Mouse (Mus musculus): ENCODE results near the gene Zfp36.
"Not testable (repeated sequence)": the region's sequence is repeated elsewhere in the genome, so short reads cannot be mapped to it uniquely, and the experiment has no call there.

Gene Zfp36

DNA sequence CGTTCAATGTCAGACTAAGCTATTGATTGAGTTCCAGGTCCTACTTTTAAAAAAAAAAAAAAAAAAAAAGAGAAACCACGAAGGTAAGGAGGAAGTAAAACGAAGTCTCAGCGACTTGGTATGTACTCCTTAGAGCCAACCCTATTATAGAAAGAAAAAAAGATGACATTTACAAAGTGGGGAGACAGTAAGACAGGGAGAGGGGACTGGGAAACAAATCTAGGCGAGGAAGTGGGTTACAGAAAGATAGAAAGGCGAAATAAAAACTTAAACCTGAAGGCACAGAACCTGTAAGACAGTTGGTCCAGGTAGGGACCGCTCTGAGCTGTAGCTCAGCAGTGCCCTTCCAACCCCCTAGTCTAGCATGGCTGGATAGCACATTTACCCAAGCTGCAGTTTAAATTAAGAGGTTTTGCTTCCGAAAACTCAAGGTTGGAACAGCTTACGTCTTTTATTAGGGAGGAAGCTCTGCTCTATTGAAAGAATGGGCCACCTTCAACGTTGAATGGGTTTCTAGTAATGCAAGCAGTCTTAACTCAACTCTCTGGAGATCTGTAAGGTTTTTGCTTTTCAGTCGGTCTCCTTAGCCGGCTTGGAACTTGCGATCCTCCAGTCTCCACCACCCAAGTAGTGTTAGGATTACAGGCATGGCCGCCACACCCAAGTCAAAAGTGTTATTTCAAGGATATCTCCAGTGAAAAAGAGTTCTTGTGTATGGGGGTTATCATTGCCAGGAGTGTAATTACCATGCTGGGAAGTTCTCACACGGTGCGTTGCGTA lies at the start of gene Zfp36:
Gene Zfp36 (minus strand): TSS at position 17 of the 780 bp plus-strand sequence.
- DNase-seq (ENCODE audit: low spot score in 2 of 2): no peak

DNA sequence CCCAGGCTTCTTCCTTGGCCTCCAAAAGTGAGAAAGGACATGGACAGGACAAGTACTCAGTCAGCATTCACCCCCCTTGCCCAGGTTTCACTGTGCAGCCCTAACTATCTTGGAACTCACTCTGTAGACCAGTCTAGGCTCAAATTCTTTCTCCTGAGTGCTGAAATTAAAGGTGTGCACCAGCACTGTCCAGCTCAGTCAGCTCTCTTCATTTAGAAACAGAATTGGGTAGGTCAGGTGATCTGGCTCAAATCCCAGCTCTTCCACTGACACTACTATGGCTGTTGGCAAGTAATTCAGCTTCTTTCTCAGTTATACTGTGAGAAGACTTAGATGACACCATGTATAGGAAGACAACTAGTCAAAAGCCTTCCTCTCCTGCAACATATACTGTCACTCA lies 47.7 kb upstream of the Zfp36 start:
- no peak for DNase-seq (ENCODE audit: low spot score in 2 of 2)

DNA sequence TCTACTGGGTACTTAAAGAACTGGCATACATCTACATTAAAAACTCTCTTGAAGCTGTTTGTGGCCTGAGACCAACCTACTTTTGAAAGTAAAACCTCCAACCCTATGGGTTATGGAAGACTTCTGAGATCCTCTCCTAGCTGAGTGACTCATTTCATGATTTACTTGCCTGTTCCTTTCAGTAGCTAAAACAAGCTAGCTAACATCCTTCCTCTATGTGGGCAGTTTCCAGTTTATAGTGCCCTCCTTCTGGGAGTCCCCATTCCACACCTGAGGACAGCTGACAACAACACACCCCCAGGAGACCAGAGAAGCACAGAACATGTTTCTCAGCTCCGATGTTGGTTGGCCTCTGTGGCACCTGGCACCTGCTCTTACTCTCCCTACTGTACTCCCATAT lies 43.0 kb upstream of the Zfp36 start:
- no peak for DNase-seq (ENCODE audit: low spot score in 2 of 2)

DNA sequence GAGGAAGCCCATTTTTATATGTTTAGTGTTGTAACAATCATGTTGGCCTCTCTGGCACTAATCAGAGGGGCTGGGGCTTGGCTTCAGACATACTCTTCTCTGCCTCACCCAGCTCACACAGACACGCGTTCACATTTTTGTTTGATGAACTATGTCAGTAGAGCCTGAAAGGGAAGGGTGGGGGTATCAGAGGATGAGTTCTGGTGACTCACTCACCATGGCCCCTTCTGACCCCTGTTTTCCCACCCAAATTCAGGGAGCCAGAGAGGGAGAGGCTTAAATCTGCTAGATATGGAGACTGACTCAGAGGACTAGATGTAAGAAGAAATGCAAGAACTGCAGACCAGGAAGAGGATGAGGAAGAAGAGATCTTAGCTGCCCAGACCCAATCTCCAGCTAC lies 39.4 kb upstream of the Zfp36 start:
- DNase-seq (ENCODE audit: low spot score in 2 of 2): no peak

DNA sequence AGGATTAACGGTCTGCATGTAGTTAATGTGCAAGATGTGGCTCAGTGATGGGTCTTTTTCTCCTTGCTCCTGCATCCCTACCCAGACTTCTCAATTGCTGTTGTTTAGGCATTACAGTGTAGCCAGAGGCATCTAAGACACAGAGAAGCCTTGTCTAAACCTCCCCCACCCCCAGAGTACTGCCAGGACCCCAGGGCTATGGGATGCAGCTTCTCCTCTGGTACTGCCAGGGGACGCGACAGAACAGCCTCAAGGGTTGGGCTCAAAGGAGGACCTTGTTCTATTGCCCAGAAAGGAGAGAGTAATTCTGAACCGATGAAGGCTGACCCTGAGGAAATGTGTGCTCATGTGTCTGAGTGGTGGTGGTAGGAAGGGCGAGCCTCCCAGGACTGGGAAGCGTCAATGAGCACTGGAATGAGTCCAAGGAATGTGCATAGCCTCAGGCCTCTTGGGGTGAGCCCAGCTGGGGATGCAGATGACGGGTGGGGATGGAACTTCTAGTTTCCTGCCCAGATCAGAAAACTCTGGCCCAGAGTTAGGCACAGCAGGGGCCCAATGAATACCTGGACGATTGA lies 38.1 kb upstream of the Zfp36 start:
- peak in 1 of 2 experiments; percentile 23 for DNase-seq (ENCODE audit: low spot score in 2 of 2)

DNA sequence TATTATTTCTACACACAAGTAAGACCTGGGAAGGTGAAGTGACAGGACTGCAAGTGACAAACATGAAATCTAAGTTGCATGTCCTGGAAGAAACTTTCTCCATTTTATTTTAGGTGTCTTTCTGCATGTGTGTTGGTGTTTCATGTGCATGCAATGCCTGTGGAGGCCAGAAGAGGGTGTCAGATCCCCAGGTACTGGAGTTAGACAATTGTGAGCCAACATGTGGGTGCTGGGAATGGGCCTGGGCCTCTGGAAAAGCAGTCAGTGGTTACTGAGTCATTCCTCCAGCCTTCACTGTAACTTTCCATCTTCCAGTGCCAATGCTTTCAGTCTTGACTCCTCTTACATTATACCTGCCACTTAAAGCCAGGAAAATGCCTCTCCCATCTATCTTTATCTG lies 37.3 kb upstream of the Zfp36 start:
- DNase-seq (ENCODE audit: low spot score in 2 of 2): no peak

DNA sequence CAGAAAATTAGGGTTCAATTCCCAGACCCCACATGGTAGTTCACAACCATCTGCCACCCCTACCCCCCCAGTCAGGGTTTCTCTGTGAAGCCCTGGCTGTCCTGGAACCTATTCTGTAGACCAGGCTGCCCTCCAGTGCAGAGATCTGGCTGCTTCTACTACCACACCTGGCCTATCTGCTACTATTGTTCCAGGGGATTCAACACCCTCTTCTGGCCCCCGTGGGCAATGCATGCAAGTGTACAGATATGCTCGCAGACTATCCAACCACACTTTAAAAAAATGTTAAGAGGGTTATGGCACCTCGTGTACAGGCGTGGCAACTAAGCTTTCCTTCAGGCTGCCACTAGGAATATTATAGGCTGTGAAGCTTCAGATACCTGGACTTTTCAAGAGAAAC lies 32.8 kb upstream of the Zfp36 start:
- no peak for DNase-seq (ENCODE audit: low spot score in 2 of 2)

DNA sequence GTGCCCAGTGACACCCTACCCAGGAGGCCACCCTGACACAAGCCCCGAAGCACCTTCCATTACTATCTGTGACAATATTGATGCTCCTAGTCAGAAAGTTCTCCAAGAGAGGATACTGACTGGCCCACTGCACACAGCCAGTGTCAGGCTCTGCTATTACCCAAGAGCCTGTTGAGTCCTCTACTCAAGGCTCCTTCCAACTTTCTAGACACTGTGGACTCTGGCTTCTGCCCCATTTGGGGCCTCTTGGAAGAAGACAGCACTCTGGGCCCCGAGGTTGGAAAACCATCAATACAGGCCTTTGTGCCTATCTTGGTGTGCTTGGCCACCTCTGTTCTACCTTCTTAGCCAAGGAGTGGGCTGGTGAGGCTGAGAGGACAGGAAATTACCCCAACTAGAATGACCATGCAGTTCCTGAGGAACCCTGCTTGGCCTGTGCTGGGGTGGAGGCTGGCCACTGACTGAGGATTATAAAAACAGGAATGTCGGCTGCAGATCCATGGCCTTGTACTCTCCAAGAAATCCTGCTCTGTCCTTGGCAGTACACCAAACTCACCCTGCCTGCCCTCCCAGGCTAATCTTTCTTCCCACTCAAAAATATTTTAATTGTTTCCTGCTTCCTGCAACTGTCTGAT lies 30.9 kb upstream of the Zfp36 start:
- no peak for DNase-seq (ENCODE audit: low spot score in 2 of 2)

DNA sequence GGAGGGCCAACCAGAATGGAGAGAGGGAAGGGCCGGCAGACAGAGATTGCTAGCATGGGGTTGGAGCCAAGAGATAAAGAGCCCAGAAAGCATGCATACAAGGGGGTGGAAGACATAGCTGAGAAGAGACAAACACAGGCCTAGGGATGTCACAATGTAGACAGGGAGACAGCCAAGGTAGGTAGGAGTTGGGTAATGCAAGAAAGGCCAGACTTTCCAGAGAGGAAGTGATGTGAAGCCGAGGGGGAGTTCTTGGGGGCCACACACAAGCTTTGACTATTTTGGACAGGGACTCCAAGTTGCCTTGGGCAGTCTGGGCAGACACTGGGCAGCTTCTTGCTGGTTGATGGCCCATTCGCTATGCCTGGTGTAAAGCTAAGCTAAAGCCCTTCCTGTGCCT lies 21.9 kb upstream of the Zfp36 start:
- DNase-seq (ENCODE audit: low spot score in 2 of 2): no peak

DNA sequence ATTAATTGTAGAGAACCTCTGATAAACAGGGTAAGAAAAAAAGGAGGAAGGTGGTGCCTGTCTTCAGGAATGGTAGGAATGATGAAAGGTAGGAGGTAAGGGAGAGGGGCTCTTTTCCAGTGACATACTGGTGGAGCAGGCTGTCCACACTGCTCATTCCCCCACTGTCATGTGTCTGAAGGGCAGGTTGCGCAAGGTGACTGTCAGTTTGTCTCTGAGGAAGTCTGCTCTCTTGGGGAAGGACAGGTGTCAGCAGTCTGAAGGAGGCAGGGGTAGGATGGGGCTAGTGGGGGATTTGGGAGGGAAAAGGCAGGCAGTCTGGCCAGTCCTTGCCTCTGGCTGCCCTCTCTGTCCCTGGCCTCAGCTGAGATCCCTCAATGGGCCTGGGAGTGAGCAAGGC lies 21.0 kb upstream of the Zfp36 start:
- DNase-seq (ENCODE audit: low spot score in 2 of 2): no peak

DNA sequence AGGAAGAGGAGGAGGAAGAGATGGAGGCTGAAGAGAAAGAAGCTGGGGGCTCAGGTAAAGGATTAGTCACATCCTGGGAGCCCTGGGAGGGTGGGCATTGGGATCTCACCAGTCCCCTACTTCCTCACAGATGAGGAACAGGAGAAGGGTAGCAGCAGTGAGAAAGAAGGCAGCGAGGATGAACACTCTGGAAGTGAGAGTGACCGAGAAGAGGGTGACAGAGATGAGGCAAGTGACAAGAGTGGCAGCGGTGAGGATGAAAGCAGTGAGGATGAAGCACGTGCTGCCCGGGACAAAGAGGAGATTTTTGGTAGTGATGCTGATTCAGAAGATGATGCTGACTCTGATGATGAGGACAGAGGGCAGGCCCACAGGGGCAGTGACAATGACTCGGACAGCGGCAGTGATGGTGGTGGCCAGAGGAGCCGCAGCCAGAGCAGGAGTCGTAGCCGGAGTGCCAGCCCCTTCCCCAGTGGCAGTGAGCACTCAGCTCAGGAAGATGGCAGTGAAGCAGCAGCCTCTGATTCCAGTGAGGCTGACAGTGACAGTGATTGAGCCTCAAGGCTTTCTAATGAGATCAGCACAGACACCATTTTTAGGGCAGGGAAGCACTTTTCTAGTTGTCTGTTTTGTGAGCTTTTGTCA lies 18.8 kb upstream of the Zfp36 start:
- DNase-seq (ENCODE audit: low spot score in 2 of 2): no peak

DNA sequence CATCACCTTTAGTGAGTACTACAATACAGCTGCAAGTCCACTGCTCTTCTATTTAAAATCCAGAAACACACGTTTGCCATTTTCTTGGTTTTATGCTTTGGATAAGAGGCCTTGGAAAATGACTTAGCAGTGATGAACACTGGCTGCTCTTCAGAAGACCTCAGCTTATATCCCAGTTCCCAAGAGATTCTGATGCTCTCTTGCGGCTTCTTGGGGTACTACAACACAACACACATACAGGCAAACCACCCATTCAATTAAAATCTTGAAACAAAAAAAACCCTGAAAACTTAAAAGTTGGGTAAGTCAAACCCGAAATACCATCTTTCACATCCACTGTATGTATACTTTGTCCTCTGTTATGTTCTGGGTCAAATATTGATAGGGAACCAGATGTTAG lies 17.9 kb upstream of the Zfp36 start:
- no peak for DNase-seq (ENCODE audit: low spot score in 2 of 2)

DNA sequence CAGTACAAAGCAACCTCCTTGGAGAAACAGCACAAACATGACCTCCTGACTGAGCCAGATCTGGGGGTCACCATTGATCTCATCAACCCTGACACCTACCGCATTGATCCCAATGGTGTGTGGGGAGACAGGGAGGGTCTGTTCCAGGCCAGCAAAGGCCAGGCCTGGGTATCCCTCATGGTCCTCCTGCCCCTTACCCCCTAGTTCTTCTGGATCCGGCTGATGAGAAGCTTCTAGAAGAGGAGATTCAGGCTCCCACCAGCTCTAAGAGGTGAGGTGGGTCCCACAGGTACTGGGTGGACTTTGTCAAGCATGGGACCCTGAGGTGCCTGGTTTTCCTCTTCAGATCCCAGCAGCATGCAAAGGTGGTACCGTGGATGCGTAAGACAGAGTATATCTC lies 15.4 kb upstream of the Zfp36 start:
- no peak for DNase-seq (ENCODE audit: low spot score in 2 of 2)

DNA sequence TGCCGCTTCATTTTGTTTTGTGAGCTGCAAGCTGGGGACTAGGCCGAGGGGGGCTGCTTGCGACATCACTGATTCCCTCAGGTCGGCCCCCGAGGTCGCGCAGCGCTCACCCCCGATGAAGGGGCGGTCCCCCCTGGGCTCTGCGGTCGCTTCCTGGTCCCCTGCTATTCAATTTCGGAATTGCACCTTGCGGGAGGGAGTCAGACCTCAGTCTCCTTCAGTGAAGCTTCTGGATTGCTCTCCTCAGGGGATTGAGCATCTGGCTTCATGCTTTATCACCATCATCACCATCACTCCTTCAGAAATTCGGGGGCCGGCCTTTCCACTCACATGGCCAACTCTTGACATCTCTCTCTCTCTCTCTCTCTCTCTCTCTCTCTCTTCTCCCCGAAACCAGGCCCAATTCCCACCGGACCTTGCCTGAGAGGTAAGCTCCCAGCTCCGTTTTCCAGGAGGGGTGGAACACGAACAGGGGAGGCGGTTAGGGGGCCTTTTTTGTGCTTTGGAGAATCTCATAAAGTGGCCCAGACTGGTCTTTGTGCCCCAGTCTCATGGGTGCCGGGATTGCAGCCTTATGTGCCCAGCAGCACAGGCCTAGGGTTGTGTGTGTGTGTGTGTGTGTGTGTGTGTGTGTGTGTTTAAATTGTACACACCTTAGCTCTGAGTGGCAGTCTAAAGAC lies 13.4 kb upstream of the Zfp36 start:
- no peak for DNase-seq (ENCODE audit: low spot score in 2 of 2)

DNA sequence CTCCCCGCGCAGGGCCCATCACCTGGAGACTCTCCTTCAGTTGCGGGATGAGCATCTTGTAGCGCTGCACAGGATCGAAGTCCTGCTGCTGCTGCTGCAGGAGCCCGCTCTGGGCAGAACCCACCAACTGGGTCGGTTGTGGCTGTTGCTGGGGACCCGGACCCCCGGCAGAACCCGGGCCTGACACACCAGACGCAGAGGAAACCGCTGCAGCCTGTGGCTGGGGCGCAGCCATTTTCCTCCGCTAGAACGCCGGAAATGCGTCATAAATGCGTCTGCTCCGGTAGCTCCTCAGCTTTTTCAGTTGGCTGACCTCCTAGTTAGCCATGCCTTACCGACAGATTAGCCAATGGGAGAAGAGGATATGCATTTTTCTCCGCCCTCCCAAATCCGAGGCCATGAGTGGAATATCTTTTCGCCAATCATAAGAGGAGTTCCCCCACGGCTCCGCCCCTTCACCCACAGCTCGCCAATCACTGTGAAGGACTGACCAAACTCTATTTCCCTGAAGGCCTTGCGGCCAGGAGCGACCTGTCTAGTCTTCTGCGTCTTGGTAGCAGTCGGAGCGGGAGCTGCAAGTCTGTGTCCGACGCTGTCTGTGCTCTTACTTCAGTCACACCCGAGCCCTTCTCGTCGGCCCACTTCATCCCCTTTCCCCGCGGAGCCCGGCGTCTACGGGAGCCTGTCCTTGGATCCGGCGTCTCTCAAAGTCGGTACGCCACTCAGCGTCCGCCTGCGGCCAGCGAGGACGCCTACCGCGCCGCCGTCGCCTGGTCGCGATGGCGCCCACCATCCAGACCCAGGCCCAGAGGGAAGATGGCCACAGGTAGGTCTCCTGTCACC lies 12.6 kb upstream of the Zfp36 start, which contains the start of the genes Med29 and Paf1:
Gene Med29 (minus strand): TSS at position 280 of the 843 bp plus-strand sequence.
Gene Paf1 (plus strand): TSS at position 523 of the 843 bp plus-strand sequence.
- peak; percentile 96 to 98 for DNase-seq (ENCODE audit: low spot score in 2 of 2)

DNA sequence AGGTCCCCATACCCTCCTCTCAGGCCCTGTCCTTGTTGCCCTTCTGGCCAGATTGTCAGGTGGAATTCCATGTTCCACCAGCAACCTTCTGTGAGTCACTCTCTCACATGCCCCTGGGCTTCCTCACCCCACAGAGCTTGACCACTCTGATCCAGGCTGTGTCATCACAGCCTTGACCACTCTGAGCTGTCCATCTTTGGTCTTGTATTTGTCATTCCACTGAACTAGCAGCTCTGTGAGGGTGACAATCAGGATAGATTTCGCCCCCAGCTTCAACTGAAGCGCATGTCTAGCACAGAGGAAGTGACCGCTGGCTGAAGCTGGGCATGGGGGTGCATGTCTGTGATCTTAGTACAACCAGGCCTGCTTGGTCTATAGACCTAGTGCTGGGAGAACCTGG lies 10.3 kb upstream of the Zfp36 start:
- no peak for DNase-seq (ENCODE audit: low spot score in 2 of 2)

DNA sequence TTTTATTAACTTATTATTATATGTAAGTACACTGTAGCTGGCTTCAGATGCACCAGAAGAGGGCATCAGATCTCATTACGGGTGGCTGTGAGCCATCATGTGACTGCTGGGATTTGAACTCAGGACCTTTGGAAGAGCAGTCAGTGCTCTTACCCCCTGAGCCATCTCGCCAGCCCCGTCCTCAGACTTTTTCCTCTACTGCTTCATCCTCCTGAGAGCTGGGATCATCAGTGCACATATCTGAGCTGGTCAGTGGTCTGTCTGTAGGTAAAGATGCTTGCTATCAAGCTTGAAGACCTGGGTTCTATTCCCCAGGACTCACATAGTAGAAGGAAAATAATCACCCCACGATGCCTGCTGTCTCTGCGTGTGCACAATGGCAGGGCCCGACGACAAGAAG lies 7.3 kb upstream of the Zfp36 start:
- DNase-seq (ENCODE audit: low spot score in 2 of 2): not testable (repeated sequence)

DNA sequence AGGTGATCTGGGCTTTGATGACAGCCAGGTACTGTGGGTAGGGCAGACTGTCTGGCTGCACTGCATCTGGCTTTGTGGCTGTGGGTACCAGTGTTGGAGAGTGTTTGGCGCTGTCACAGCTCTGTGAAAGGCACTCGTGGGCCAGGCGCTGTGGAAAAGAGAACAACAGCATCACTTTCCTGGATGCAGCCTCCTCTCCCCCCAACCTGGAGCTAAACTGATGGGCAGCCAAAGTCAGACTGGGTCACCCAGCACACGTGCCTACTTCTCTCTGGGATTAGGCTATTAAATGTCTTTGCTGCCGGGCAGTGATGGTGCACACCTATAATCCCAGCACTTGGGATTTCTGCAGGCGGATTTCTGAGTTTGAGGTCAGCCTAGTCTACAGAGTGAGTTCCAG lies 6.8 kb upstream of the Zfp36 start:
- not testable (repeated sequence) for DNase-seq (ENCODE audit: low spot score in 2 of 2)

DNA sequence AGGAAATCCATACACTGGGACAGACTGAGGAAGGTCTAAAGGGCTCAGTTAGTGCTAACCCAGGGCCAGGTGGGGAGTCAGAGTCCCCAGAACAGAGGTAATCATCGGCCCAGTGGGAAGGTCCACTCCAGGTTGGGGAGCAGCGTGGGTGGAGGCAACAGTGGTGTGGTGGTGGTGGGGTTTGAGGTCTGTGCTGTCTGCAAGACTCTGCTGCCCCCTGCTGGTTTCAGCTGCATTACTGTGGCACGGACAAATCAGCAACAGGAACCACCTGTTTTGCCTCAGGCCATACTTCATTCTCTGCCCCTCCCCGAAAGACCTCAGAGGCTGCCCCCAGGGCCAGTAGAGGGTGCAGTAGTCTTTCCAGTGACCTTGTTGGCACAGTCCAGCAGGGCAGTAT lies 6.4 kb upstream of the Zfp36 start:
- DNase-seq (ENCODE audit: low spot score in 2 of 2): peak; percentile 71 to 79

DNA sequence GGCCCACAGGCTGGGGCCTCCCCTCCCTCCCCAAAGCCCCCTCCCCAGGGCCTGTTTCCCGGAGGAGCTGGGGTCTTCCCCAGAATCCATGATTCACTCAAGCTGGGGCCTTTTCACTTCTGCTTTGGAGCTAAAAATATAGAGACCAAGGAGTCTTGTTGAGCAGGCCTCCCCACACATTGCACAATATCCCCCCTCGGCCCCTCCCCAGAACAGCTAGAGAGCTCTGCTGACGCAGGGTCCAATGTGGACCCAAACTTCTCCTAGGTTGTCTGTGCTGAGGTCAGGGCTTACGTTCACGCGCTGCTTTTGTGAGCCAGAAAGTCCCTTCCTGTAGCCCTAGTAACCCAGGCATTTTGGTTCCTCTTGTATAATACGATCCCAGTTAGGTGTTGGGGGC lies 6.0 kb upstream of the Zfp36 start:
- no peak for DNase-seq (ENCODE audit: low spot score in 2 of 2)

DNA sequence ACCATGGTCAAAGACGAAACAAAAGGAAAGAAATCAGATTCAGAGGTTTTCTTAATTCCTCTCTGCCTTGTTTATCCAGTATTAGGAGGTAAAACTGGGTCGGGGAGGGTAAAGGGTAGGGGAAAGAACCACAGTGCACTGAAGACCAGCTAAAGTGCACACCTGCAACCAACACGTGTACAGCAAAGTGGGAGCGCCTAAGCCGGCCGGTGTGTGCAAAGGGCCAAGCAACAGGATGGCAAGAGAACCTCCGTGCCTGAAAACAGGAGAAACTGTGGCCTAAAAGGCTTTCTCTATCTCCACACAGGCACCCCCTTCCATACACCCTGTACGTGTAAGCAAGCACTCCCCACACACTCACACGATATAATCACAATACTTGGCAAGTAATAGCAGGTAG lies 5.1 kb upstream of the Zfp36 start:
- no peak for DNase-seq (ENCODE audit: low spot score in 2 of 2)

Data from frontal cortex, postnatal 36 days (tissue).